Mouse (Mus musculus) cortical plate, adult 2 months (tissue): Measurements from ENCODE around the gene Gm13889. TPM values are rescaled to one million over a fixed set of nuclear protein-coding genes. Genes with fewer than 3 reads are reported as not detected.

ENCODE experiments used
- H3K27ac ChIP-seq: fragments of 200-500 bp; 2 replicates; pipeline ENCODE4 v1.5.1; 2012; ENCODE audit warnings: low read length, control low read depth, inconsistent platforms; ENCODE audit not compliant: insufficient read depth
- H3K4me1 ChIP-seq: fragments of 200-500 bp; 2 replicates; pipeline ENCODE4 v1.6.1; 2011; ENCODE audit warnings: low read length; ENCODE audit not compliant: control insufficient read depth, insufficient read depth
- H3K4me3 ChIP-seq: fragments of 200-500 bp; 2 replicates; pipeline ENCODE4 v1.5.1; 2011; ENCODE audit warnings: mild to moderate bottlenecking, low read length, control low read depth; ENCODE audit not compliant: insufficient read depth
- CTCF ChIP-seq: fragments of 200-500 bp; IDR thresholded peaks from 2 replicates; pipeline ENCODE4 v1.5.1; 2011; ENCODE audit warnings: mild to moderate bottlenecking, control low read depth, low read length; ENCODE audit not compliant: insufficient read depth; ENCODE audit errors: extremely low read depth
- POLR2A ChIP-seq: fragments of 200-500 bp; IDR thresholded peaks from 2 replicates; pipeline ENCODE4 v1.6.1; 2011; ENCODE audit warnings: mild to moderate bottlenecking, low read length, control low read depth; ENCODE audit not compliant: insufficient read depth; ENCODE audit errors: extremely low read depth
- polyA plus RNA-seq: library from polyadenylated mRNA; depleted of rRNA; stranded (reverse); fragments of >200 nt; gene quantifications from 2 replicates; pipeline ENCODE4 v1.2.3, GENCODE M21; 2012

Gene Gm13889
- polyA plus RNA-seq, 1 experiment = 39.6 TPM

DNA sequence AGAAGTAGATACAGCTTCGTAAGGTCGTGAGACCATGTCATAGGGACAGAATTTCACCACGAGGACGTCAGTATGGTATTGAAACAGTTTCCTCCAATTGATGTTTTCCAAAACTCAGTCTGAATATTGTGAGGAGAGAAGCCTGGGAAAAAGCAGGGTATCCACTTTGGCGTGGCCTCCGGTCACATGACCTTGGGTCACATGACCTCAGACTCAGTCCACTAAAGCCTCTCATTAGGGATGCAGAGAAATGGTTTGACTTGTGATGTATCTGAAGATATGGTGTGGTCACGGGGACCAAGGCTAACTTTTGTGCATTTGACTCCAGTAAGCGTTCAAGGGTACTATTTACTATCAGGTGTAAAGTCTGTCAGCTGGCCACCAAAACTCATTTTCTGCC is 2.3 kb upstream of the Gm13889 start:
- Histone ChIP-seq H3K27ac (no peak overlapping the region), H3K4me1 (peaks cover 3% of the 10 kb centered on the region), H3K4me3 (no peak overlapping the region)
- TF ChIP-seq POLR2A (no peak), CTCF (no peak)

DNA sequence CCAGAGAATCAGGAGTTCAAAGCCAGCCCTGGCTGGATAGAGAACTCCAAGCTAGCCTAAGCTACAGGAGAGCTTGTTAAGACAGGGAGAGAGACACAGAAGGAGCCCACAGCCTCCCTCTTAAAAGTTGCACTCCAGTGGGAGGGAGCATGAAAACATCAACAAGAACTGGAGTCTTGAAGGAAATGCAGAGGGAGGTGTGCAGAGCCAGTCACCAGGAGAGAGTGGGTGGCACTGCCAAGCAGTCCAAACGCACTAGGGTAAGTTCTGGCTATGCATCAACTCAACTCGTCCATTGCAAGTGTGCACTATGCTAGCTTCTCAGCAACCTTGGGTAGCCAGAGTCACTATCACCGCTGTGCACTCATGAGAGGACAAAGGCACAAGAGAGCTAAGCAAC is 1.2 kb upstream of the Gm13889 start:
- H3K4me3 ChIP-seq = no peak overlapping the region
- TF ChIP-seq POLR2A (no peak), CTCF (no peak)
- H3K4me1 ChIP-seq = peaks cover 4% of the 10 kb centered on the region
- H3K27ac ChIP-seq = no peak overlapping the region

DNA sequence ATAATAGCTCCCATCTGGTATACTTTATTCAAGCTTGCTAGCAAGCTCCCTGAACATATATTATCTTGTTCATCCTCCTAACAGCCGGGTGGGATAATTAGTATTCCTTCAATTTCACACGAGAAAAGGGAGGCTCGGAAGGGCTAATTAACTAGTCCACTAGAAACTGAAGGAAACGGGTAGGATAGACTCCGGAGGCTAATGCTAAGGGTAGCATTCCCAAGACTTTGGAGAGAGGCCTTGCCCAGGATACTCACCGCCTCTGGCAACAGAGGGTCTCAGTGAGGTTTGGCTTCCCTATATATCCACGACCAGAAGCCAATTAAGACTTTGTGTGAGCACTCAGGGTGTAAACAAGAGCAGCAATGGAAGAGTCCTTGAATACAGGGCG is 779 bp upstream of the Gm13889 start:
- no peak overlapping the region for H3K4me3 ChIP-seq
- peaks cover 4% of the 10 kb centered on the region for H3K4me1 ChIP-seq
- TF ChIP-seq CTCF (no peak), POLR2A (no peak)
- H3K27ac ChIP-seq = no peak overlapping the region

DNA sequence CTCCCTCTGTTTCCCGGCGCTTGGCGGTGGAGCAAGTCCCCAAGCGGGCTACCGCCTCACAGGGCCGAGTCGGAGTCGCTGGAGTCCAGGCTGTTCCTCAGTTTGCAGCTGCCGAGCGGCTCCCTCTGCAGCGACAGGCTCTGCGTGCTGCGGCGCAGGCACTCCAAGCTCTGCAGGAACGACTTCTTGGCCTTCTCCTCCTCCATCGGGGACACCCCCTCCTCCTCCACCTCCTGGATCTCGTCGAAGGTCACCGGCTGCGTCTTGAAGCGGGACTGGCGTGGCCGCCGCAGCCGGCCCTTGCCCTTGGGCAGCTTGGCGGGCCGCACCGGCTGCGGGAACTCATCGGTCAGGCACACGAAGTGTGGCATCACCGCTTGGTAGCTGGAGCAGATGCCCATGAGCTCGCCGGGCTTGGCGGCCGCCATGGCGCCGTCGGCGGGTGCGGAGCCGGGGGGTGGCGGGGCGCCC is 635 bp downstream of the Gm13889 start:
- Histone ChIP-seq H3K27ac (peak overlapping the region; percentile 49), H3K4me3 (peak overlapping the region; percentile 68), H3K4me1 (peaks cover 4% of the 10 kb centered on the region)
- TF ChIP-seq CTCF (no peak), POLR2A (peak; percentile 25; the same call in 1 of the 2 replicates)

DNA sequence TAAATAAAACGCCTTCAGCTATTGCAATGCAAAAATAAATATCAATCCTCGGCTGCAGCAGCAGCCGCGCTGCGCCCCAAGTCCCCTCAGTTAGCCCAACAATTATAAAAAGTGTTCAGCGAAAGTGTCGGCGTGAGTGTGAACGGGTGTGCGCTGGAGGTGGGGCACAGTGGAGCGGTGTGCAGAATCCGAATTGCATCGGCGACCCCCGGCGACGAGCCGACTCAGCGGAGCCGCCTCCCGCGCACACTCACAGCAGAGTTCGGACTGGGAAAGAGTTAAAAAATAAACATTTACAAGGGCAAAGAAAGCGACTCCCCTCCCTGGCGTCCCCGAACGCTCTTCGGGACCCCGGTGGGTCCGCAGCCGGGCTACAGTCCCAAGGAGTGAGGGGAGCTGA is 1.1 kb downstream of the Gm13889 start:
- H3K27ac ChIP-seq = peak overlapping the region; percentile 49; the same call in 1 of the 2 replicates
- H3K4me1 ChIP-seq = peaks cover 4% of the 10 kb centered on the region
- H3K4me3 ChIP-seq = peak overlapping the region; percentile 68
- TF ChIP-seq CTCF = no peak

DNA sequence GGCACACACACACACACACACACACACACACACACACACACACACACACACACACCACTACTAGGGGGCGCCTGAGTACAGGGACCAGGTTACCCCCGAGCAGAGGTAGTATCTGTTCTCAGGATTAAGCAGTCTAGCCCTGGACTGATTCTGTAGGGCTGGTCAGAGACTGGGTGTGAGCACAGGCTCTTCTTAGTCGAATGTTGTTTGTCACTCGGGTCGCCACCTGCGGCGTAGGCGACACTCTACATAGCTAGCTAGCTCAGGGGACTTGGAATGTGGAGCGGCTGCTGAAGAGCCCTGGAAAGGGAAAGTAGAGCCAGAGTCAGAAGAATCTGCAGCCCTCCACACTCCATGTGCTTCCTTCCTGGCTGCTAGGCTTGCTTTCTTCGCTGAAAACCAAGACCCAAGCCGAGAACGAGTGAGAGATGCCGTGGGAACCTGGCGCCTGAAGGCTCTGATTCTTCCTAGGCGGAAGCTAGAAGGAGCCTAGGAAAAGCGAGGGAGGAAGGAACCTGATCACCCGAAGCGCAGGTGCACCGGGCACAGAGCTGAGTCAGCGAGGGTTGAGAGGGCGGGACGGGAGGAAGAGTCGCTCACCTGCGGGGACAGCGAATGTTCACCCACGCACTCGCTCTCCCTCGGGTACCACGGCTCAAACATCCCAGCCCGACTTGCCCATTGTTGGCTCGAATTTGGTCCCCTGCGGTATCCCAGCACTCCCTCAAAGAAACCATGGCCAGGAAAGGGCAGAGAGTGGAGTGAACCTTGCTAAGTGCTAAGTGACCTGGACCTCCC is 2.0 kb downstream of the Gm13889 start:
- peak overlapping the region; percentile 68 for H3K4me3 ChIP-seq
- TF ChIP-seq POLR2A = peak; percentile 38; the same call in 1 of the 2 replicates
- no peak for TF ChIP-seq CTCF
- peak overlapping the region; percentile 2 for H3K27ac ChIP-seq
- peaks cover 4% of the 10 kb centered on the region for H3K4me1 ChIP-seq

DNA sequence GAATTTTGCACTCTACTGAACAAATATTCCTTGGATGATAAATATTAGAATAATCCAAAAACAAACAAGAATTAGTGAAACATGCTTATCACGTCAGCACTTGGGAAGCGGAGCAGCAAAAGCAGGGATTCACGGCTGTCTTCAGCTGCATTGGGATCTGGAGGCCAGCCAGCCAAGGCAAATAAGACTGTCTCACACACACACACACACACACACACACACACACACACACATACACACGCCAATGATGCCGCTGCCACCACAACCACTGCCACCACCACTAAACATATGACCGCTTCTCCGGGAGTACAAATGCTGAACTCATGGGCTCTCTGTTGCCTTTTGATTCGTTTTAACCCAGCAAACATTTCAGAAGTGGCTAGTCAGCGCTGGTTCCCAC is 3.3 kb downstream of the Gm13889 start:
- Histone ChIP-seq H3K4me1 (peaks cover 4% of the 10 kb centered on the region), H3K4me3 (no peak overlapping the region), H3K27ac (no peak overlapping the region)
- no peak for TF ChIP-seq CTCF

DNA sequence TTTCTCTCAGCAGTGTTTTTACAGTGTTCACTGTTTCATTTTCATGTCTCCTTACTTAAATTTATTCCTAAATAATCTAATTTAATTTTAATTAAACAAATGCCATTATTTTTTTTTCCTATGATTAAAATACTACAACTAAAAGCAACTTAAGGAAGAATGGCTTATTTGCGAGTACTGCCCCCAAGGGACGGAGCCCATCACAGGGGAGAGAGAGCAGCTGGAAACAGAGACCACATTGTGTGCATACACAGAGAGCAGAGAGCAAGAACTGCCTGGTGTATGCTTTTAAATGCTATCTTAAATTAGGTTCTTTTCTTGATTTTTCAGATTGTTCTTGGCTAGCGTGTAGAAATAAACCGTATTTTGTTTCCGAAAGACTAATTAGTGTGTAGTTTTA is 10.0 kb downstream of the Gm13889 start:
- TF ChIP-seq POLR2A (no peak), CTCF (no peak)
- H3K4me3 ChIP-seq = no peak overlapping the region

DNA sequence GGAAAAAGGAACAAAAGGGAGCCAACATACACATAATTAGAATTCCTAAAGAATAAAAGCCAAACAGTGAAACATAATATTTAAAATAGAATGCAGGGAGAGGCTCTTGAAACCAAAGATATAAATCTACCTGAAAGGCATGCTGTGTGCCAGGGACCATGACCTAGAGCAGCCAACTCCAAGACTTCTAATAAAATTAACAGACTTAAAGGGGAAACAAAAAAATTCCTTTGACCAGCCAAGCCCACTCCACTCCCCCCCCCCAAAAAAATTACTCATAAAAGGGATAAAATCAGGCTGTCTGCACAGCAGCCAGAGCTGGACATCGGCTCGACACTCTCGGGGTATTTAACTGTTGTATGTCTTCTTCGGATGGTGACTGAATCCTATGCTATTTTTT is 12.1 kb downstream of the Gm13889 start:
- H3K4me3 ChIP-seq = no peak overlapping the region
- H3K4me1 ChIP-seq = no peaks in the 10 kb centered on the region
- no peak overlapping the region for H3K27ac ChIP-seq
- TF ChIP-seq CTCF (no peak), POLR2A (no peak)

More for the DNA sequence above, 10.0 kb downstream of the Gm13889 start:
- H3K27ac ChIP-seq = no peak overlapping the region
- no peaks in the 10 kb centered on the region for H3K4me1 ChIP-seq

DNA sequence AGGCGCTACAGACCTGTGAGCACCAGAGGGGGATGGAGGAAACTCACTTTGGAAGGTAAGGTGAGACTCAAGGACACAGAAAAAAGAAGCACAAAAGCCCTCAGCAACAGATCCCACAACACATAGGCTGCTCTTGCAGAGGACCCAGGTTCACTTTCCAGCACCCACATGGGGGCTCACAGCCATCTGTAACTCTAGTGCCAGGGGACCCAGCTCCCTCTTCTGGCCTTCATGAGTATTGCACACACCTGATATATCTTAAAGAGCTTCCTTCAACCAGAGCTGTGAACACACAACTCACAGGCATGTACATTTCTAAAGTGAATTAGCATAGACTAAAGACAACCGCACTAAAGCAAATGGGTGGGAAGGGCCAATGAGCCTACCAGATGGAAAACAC is 12.9 kb downstream of the Gm13889 start:
- Histone ChIP-seq H3K27ac (no peak overlapping the region), H3K4me3 (no peak overlapping the region), H3K4me1 (no peaks in the 10 kb centered on the region)
- no peak for TF ChIP-seq POLR2A
- 0 out of 2 replicates have a peak, but pooled peaks have one; percentile 0 for TF ChIP-seq CTCF
